Mouse (Mus musculus): ENCODE data around the gene Lrrc19. TPM values are rescaled to one million over a fixed set of nuclear protein-coding genes. Genes with fewer than 3 reads are reported as not detected.
"Not testable (repeated sequence)": the region's sequence is repeated elsewhere in the genome, so short reads cannot be mapped to it uniquely, and the experiment has no call there.

The Lrrc19 gene
- not detected in 2 replicates for polyA plus RNA-seq (2012; ENCODE audit: insufficient read depth, insufficient read length, missing spikeins)

GRCm38 (mm10) chr4:94649920-94650319 is at the start of gene Lrrc19:
Lrrc19 (minus strand) TSS chr4:94650144.
- no peak within 1 kb of the TSS for H3K27ac ChIP-seq (replicated peaks; ENCODE audit: low read depth, low read length)
- no peak within 1 kb of the TSS for H3K4me3 ChIP-seq (ENCODE audit: insufficient read depth, low read depth, low read length)
- no peaks in the 10 kb centered on the region for H3K4me1 ChIP-seq (ENCODE audit: control insufficient read depth, insufficient read depth, insufficient read length, low read length)

DNA sequence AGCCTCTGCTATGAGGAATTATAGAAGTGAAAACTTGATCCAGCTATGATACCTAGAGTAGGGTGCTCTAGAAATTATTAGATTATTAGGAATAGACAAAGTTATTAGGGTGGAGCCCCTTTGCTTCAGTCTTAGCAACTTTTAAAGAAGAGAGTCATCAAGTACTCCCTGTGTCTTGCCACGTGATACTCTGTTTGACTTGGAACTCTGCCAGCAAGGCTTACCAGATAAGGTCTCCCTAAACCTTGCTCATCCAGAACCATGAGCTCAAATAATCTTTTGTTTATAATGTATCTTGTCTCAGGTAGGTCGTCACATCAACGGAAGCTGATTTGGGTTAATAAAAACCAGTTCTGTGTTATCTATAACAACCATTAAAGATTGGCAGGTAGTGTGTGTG is 46.4 kb upstream of the Lrrc19 start:
- Histone ChIP-seq H3K27ac (replicated peaks; ENCODE audit: low read depth, low read length) (no peak overlapping the region), H3K4me3 (ENCODE audit: insufficient read depth, low read depth, low read length) (no peak overlapping the region), H3K4me1 (ENCODE audit: control insufficient read depth, insufficient read depth, insufficient read length, low read length) (no peaks in the 10 kb centered on the region; the same call in 1 of the 2 replicates)

DNA sequence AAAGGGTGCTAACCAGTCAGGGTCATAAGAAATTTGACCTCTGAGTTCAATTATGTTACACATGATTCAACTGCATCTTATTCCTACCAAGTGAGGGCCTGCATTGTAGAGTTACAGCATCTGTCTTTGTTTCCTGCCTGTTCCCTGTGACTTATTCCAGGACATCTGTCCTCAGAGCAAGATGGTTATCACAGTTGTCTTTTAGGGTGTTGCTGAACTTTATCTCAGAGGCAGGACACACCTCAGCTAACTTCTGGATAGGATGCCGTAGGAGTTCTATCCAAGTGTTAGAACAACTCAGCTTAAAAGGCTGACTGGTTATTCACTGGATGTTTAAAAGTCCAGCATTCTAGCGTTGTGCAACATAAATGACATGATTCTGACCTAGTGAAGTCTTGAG is 42.2 kb upstream of the Lrrc19 start:
- Histone ChIP-seq H3K4me1 (ENCODE audit: control insufficient read depth, insufficient read depth, insufficient read length, low read length) (no peaks in the 10 kb centered on the region; the same call in 1 of the 2 replicates), H3K4me3 (ENCODE audit: insufficient read depth, low read depth, low read length) (no peak overlapping the region), H3K27ac (replicated peaks; ENCODE audit: low read depth, low read length) (no peak overlapping the region)

DNA sequence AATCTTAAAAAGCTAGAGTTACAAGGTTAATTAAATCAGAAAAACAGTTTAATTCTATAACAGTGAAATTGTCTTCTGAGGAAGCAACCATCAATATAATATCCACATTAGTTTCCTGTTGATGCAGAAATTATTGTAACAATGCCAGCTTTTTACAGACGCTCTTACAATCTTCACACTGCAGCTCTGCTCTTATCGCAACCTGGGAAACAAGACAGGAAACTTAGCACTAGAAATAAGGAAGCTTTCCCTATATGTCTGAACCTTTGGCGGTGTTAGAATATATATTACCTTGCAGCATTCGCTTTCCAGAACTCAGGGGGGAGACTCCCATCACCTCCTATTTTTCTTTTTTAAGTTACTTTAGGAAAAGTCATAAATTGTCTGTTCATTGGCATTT is 41.1 kb upstream of the Lrrc19 start:
- no peaks in the 10 kb centered on the region; the same call in 1 of the 2 replicates for H3K4me1 ChIP-seq (ENCODE audit: control insufficient read depth, insufficient read depth, insufficient read length, low read length)
- H3K27ac ChIP-seq (replicated peaks; ENCODE audit: low read depth, low read length) = no peak overlapping the region
- H3K4me3 ChIP-seq (ENCODE audit: insufficient read depth, low read depth, low read length) = no peak overlapping the region

- H3K4me1 ChIP-seq (ENCODE audit: control insufficient read depth, insufficient read depth, insufficient read length, low read length); H3K27ac ChIP-seq (replicated peaks; ENCODE audit: low read depth, low read length); H3K4me3 ChIP-seq (ENCODE audit: insufficient read depth, low read depth, low read length): not testable (repeated sequence)
Measured at GRCm38 (mm10) chr4:94689804-94690203, 39.9 kb upstream of the Lrrc19 start.

GRCm38 (mm10) chr4:94683305-94683704 is 33.4 kb upstream of the Lrrc19 start:
- H3K27ac ChIP-seq (replicated peaks; ENCODE audit: low read depth, low read length) = peak overlapping the region; percentile 65; the same call in 1 of the 2 replicates

GRCm38 (mm10) chr4:94682029-94682428 is 32.1 kb upstream of the Lrrc19 start:
- Histone ChIP-seq H3K4me3 (ENCODE audit: insufficient read depth, low read depth, low read length) (no peak overlapping the region), H3K27ac (replicated peaks; ENCODE audit: low read depth, low read length) (no peak overlapping the region), H3K4me1 (ENCODE audit: control insufficient read depth, insufficient read depth, insufficient read length, low read length) (no peaks in the 10 kb centered on the region; the same call in none of the 2 replicates)

More at GRCm38 (mm10) chr4:94683305-94683704, 33.4 kb upstream of the Lrrc19 start:
- H3K4me3 ChIP-seq (ENCODE audit: insufficient read depth, low read depth, low read length) = no peak overlapping the region
- H3K4me1 ChIP-seq (ENCODE audit: control insufficient read depth, insufficient read depth, insufficient read length, low read length) = no peaks in the 10 kb centered on the region; the same call in none of the 2 replicates

DNA sequence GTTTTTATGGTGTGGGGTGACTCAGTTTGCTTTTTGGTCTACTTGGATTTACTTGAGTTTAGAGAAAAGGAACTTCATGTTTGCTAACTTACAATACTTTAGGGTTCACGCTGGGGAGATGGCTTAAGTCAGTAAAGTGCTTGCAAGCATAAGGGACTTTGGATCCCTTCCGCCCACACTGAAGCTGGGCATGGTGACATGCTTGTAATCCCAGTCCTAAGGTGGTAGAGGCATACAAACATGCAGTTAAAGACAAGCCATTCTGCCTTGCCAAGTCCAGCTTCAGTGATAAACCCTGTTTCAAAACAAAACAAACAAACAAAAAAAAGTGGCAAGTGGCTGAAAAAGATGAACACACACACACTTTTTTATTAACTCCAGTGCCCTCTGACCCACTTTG is 31.2 kb upstream of the Lrrc19 start:
- Histone ChIP-seq H3K4me3 (ENCODE audit: insufficient read depth, low read depth, low read length) (no peak overlapping the region), H3K4me1 (ENCODE audit: control insufficient read depth, insufficient read depth, insufficient read length, low read length) (no peaks in the 10 kb centered on the region; the same call in none of the 2 replicates), H3K27ac (replicated peaks; ENCODE audit: low read depth, low read length) (no peak overlapping the region)

DNA sequence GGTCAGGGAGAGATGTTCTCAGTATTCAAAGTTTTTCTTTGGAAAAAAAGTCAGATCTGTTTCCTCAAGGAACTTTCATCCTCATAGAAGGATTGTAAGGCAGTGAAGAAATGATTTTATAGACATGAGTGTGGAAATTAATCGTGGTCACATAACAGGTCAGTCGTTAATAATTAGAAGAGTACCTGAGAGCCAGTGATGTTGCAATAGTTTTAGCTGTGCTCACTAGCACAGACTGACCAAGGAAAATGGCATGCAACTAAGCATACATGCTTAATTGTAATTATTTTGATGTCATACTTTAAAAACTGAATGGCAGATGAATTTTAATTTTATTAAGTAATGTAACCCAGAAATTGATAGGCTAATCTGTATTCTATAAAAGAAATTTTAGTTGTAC is 30.7 kb upstream of the Lrrc19 start:
- Histone ChIP-seq H3K27ac (replicated peaks; ENCODE audit: low read depth, low read length) (no peak overlapping the region), H3K4me3 (ENCODE audit: insufficient read depth, low read depth, low read length) (no peak overlapping the region), H3K4me1 (ENCODE audit: control insufficient read depth, insufficient read depth, insufficient read length, low read length) (no peaks in the 10 kb centered on the region; the same call in none of the 2 replicates)

DNA sequence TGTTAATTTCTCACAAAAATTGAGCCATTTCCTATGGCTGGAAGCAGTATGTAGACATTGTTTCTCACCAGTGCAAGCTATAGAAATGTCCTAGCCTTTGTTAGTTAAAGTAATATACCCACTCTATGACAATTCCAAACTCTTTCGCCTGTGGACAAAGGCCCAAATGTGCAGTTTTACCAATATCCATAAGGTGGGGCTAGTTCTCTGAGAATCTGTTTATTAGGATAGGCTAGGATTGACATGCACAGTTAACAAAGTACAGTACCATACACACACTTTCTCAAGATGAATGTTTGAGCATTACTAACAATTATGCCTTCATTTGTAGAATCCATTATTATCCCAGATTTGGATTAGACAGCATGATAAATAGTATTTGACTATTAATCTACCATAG is 19.8 kb upstream of the Lrrc19 start:
- no peak overlapping the region for H3K27ac ChIP-seq (replicated peaks; ENCODE audit: low read depth, low read length)

DNA sequence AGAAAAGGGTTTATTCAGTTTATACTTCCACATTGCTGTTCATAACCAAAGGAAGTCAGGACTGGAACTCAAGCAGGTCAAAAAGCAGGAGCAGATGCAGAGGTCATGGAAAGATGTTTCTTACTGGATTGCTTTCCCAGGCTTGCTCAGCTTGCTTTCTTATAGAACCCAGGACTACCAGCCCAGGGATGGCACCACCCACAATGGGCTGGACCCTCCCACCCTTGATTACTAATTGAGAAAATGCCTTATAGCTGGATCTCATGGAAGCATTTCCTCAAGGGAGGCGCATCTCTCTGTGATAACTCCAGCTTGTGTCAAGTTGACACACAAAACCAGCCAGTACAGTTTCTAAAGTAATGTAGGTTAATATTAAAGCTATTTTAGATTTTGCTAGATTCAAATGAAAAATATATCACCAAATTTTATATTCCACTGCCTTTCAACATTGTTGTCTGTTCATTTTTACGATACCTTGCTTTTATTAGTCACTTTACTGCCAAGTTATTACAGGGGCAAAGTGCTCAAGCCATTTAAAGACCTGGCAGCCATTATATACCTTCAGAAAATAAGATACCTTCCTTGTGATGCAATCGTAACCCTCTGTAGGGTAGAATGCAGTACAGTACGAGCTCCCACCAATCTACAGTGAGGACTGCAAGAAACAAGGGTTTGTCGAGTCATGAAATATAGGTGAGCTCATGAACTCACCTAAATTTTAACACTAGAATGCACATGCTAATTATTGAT is 657 bp upstream of the Lrrc19 start:
- H3K4me1 ChIP-seq (ENCODE audit: control insufficient read depth, insufficient read depth, insufficient read length, low read length); H3K27ac ChIP-seq (replicated peaks; ENCODE audit: low read depth, low read length); H3K4me3 ChIP-seq (ENCODE audit: insufficient read depth, low read depth, low read length): not testable (repeated sequence)

More for the DNA sequence above, 19.8 kb upstream of the Lrrc19 start:
- no peak overlapping the region for H3K4me3 ChIP-seq (ENCODE audit: insufficient read depth, low read depth, low read length)
- no peaks in the 10 kb centered on the region for H3K4me1 ChIP-seq (ENCODE audit: control insufficient read depth, insufficient read depth, insufficient read length, low read length)

DNA sequence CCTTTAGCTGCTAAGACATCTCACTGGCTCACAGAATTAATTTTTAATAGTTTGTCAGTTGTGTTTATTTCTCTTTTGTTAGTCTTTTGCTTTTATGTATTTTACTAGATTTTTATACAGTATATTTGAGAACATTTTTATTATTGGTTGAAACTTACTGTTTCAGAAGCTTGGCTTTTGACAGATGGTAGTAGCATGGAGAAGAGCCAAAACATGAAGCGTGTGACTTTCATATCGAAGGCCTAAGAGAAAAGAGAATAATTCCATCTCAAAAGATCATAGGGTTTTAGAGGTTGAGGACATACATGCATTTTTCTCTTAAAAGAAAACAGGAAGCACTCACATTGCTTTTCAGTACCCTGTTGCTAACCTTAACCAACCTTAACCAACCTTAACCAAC is 6.8 kb downstream of the Lrrc19 start:
- no peak overlapping the region for H3K27ac ChIP-seq (replicated peaks; ENCODE audit: low read depth, low read length)
- H3K4me3 ChIP-seq (ENCODE audit: insufficient read depth, low read depth, low read length) = no peak overlapping the region
- no peaks in the 10 kb centered on the region for H3K4me1 ChIP-seq (ENCODE audit: control insufficient read depth, insufficient read depth, insufficient read length, low read length)

GRCm38 (mm10) chr4:94620077-94620476 is 29.9 kb downstream of the Lrrc19 start:
- Histone ChIP-seq H3K4me3 (ENCODE audit: insufficient read depth, low read depth, low read length) (no peak overlapping the region), H3K4me1 (ENCODE audit: control insufficient read depth, insufficient read depth, insufficient read length, low read length) (no peaks in the 10 kb centered on the region), H3K27ac (replicated peaks; ENCODE audit: low read depth, low read length) (no peak overlapping the region)

DNA sequence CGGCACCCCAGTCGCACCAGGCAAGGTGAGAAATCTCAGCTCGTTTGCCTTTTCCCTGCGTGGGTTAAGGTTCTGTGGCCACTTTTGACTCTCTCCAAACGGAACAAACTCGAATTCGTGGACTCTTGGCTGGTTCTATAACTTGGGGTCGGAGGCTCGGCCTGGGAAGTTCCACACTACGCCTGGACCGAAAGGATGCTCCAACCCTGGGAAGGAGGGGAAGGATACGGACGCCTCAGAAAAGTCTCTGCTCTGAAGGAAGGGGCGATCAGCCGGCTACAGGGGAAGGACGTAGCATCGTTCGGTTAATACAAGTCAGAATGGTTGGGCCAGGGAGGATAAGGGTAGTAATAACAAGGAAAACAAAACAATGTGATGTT is 35.3 kb downstream of the Lrrc19 start:
- H3K4me3 ChIP-seq (ENCODE audit: insufficient read depth, low read depth, low read length) = peak overlapping the region; percentile 93
- H3K4me1 ChIP-seq (ENCODE audit: control insufficient read depth, insufficient read depth, insufficient read length, low read length) = no peaks in the 10 kb centered on the region

GRCm38 (mm10) chr4:94613972-94614626 is 35.8 kb downstream of the Lrrc19 start, which contains the start of gene Ift74:
Ift74 (plus strand) TSS chr4:94614491.
- Histone ChIP-seq H3K4me3 (ENCODE audit: insufficient read depth, low read depth, low read length) (peak within 1 kb of the TSS; percentile 93), H3K4me1 (ENCODE audit: control insufficient read depth, insufficient read depth, insufficient read length, low read length) (no peaks in the 10 kb centered on the region), H3K27ac (replicated peaks; ENCODE audit: low read depth, low read length) (no peak within 1 kb of the TSS)

More for the DNA sequence above, 35.3 kb downstream of the Lrrc19 start:
- no peak overlapping the region for H3K27ac ChIP-seq (replicated peaks; ENCODE audit: low read depth, low read length)
